Mouse (Mus musculus) limb, embryonic 12.5 days (tissue): ENCODE results near the gene Cox17. TPM values are rescaled to one million over a fixed set of nuclear protein-coding genes. Genes with fewer than 3 reads are reported as not detected.
A peak's percentile ranks its signal among the peaks of the same experiment; 100 is the strongest.

ENCODE experiments used
- ATAC-seq: fragments of 200-750 bp; cut with Nextera tagmentation; 2 replicates; pipeline ENCODE4 v1.8.0; 2017; ENCODE audit warnings: low read depth, moderate TSS enrichment; ENCODE audit not compliant: insufficient number of reproducible peaks, insufficient read depth, low FRiP score, low TSS enrichment
- H3K27ac ChIP-seq: fragments of 300-500 bp; sonication (generic); 2 replicates; pipeline ENCODE4 v1.5.1; 2016; ENCODE audit warnings: mild to moderate bottlenecking, moderate library complexity
- H3K27me3 ChIP-seq: fragments of 300-500 bp; sonication (generic); 2 replicates; pipeline ENCODE4 v1.6.1; 2016; ENCODE audit warnings: mild to moderate bottlenecking, moderate library complexity
- H3K36me3 ChIP-seq: fragments of 300-500 bp; sonication (generic); 2 replicates; pipeline ENCODE4 v1.6.1; 2016; ENCODE audit warnings: mild to moderate bottlenecking, moderate library complexity
- H3K4me1 ChIP-seq: fragments of 300-500 bp; sonication (generic); replicated peaks from 2 replicates; pipeline ENCODE4 v1.6.1; 2016
- H3K4me2 ChIP-seq: fragments of 300-500 bp; sonication (generic); 2 replicates; pipeline ENCODE4 v1.6.1; 2016; ENCODE audit warnings: mild to moderate bottlenecking, moderate library complexity
- H3K4me3 ChIP-seq: fragments of 300-500 bp; sonication (generic); replicated peaks from 2 replicates; pipeline ENCODE4 v1.5.1; 2016; ENCODE audit warnings: mild to moderate bottlenecking
- H3K9ac ChIP-seq: fragments of 300-500 bp; sonication (generic); replicated peaks from 2 replicates; pipeline ENCODE4 v1.6.1; 2016; ENCODE audit warnings: mild to moderate bottlenecking, moderate library complexity
- H3K9me3 ChIP-seq: fragments of 300-500 bp; sonication (generic); 2 replicates; pipeline ENCODE4 v1.6.1; 2016; ENCODE audit warnings: mild to moderate bottlenecking, moderate library complexity
- WGBS: fragments of 180-500 bp; shearing (Covaris S2); methylation state at CpG from one replicate; pipeline ENCODE4 v1.1.7; 2016; 5-methylcytosine and 5-hydroxymethylcytosine counted together
- polyA plus RNA-seq: library from polyadenylated mRNA; unstranded; fragments of >200 nt; fragmentation: Nextera tagmentation; extraction: Ambion mirVana; gene quantifications from 2 replicates; pipeline ENCODE4 v1.2.1, GENCODE M21; 2016

Gene Cox17
- polyA plus RNA-seq, 1 experiment from 2014 or later, result 117 TPM

DNA sequence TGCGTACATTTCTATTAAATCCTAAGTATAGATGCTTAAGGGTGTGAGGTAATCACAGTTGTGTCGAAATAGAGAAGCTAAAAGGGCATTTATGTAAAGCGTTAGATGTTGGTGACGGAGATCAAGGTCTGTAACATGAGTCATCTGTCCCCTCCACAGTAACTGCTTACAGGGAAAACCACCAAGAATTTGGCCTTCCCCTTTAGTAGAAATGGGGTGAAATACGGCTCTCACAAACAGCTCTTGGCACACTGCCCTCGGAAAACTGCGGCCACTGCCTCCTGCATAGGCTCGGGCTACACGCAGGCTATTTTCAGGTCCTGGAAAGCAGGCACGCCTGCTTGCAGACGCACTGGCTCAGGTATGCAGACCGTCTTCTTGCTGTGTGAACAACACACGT lies 49.4 kb downstream of the Cox17 start:
- H3K4me3 ChIP-seq, result no peak overlapping the region
- peak overlapping the region; percentile 46; the same call in 1 of the 2 replicates for H3K27ac ChIP-seq
- H3K36me3 ChIP-seq, result no peaks in the 10 kb centered on the region
- peaks cover 21% of the 10 kb centered on the region for H3K4me1 ChIP-seq
- no peak overlapping the region for H3K9ac ChIP-seq
- no peaks in the 10 kb centered on the region for H3K9me3 ChIP-seq
- peak; percentile 49; the same call in 1 of the 2 replicates for ATAC-seq
- no peaks in the 10 kb centered on the region for H3K27me3 ChIP-seq
- H3K4me2 ChIP-seq, result peak overlapping the region; percentile 17; the same call in 1 of the 2 replicates
- WGBS, result 37% methylated on average over 13 of the region's 13 CpGs

GRCm38 (mm10) chr16:38398266-38398665 lies 51.5 kb downstream of the Cox17 start:
- no peak overlapping the region for H3K4me3 ChIP-seq
- H3K36me3 ChIP-seq, result no peaks in the 10 kb centered on the region
- no peaks in the 10 kb centered on the region for H3K27me3 ChIP-seq
- no peaks in the 10 kb centered on the region for H3K9me3 ChIP-seq
- peaks cover 21% of the 10 kb centered on the region for H3K4me1 ChIP-seq
- no peak overlapping the region for H3K27ac ChIP-seq
- no peak overlapping the region for H3K9ac ChIP-seq
- H3K4me2 ChIP-seq, result no peak overlapping the region
- no peak for ATAC-seq
- 90% methylated on average over 6 of the region's 6 CpGs for WGBS

DNA sequence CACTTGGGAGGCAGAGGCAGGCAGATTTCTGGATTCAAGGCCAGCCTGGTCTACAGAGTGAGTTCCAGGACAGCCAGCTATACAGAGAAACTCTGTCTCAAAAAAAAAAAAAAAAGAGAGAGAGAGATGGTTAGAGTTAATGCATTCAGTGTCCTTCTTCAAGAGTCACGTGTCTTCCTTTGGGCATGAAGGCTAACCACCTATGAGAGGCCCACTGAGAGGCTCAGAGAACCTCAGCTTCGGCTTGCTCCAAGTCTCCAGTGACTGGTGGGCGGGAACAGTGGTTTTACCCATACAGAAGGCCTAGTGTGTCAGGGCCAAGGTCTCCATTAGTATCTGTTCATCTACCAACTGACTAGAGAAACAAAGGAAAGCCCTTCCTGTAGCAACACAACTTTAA lies 52.3 kb downstream of the Cox17 start:
- no peak overlapping the region for H3K4me3 ChIP-seq
- peaks cover 21% of the 10 kb centered on the region for H3K4me1 ChIP-seq
- WGBS, result 85% methylated on average over 3 of the region's 3 CpGs
- H3K27me3 ChIP-seq, result no peaks in the 10 kb centered on the region
- H3K9ac ChIP-seq, result no peak overlapping the region
- H3K27ac ChIP-seq, result peak overlapping the region; percentile 68; the same call in 1 of the 2 replicates
- no peaks in the 10 kb centered on the region for H3K9me3 ChIP-seq
- no peaks in the 10 kb centered on the region for H3K36me3 ChIP-seq
- ATAC-seq, result no peak
- H3K4me2 ChIP-seq, result peak overlapping the region; percentile 53

GRCm38 (mm10) chr16:38399531-38400231 lies 52.9 kb downstream of the Cox17 start:
- ATAC-seq, result peak; percentile 79; the same call in 1 of the 2 replicates
- H3K9ac ChIP-seq, result peak overlapping the region; percentile 45
- H3K36me3 ChIP-seq, result no peaks in the 10 kb centered on the region
- peak overlapping the region; percentile 53 for H3K4me2 ChIP-seq
- H3K27ac ChIP-seq, result peak overlapping the region; percentile 68
- peaks cover 21% of the 10 kb centered on the region for H3K4me1 ChIP-seq
- no peaks in the 10 kb centered on the region for H3K27me3 ChIP-seq
- 24% methylated on average over 17 of the region's 17 CpGs for WGBS
- H3K9me3 ChIP-seq, result no peaks in the 10 kb centered on the region
- peak overlapping the region; percentile 22 for H3K4me3 ChIP-seq

DNA sequence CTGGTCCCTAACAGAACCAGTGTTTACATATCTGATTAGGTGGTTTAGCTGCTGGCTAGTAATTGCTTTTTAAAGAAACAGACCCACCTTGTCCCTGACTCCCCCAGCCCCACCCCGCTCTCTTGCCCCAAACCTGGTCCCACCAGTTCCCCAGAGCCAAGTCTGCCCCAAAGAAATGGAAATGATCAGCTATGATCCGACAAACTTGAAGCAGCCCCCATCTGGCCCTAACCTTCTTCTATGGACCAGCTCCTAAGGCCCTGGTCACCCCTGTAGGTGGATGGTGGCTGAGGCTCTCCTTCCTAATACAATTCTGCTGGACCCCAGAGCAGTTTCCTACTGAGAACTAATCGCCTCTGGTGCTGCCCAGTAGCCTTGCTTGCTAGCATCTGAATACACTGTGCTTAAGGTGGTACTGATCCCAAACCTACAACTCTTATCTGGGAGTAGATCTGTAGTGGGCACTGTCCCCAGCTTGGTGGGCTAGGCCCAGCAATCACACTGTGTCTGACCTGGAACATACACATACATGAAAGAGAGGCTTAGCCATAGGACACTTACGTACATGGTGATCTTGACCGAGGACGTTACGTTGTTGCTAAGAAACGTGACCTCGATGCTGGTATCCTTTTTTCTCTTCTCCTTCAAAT lies 53.6 kb downstream of the Cox17 start:
- Histone ChIP-seq H3K4me1 (peaks cover 21% of the 10 kb centered on the region), H3K9me3 (no peaks in the 10 kb centered on the region), H3K4me2 (peak overlapping the region; percentile 53), H3K4me3 (peak overlapping the region; percentile 22; the same call in 1 of the 2 replicates), H3K27ac (peak overlapping the region; percentile 68), H3K9ac (peak overlapping the region; percentile 45), H3K27me3 (no peaks in the 10 kb centered on the region), H3K36me3 (no peaks in the 10 kb centered on the region)
- peak; percentile 28; the same call in 1 of the 2 replicates for ATAC-seq
- 80% methylated on average over 9 of the region's 9 CpGs for WGBS

DNA sequence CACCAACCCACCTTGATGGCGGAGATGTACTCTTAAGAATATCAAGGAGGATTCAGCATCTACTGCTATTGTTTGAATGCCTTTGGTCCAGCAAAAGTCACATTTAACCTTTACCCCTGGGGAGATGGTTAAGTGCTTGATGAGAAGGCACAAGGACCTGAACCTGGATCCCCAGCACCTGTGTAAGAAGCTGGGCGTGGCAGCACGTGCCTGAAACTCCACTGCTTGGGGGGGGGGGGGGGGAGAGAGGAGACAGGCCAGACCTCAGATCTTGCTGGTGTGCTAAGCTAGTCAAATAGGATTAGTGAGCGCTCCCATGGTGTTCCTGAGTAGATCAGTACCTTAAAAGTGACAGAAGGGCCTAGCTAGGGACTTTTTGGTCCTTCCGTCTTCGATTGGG lies 54.7 kb downstream of the Cox17 start:
- peaks cover 17% of the 10 kb centered on the region for H3K4me1 ChIP-seq
- WGBS, result 88% methylated on average over 6 of the region's 6 CpGs
- no peak for ATAC-seq
- no peak overlapping the region for H3K9ac ChIP-seq
- no peak overlapping the region for H3K4me2 ChIP-seq
- H3K36me3 ChIP-seq, result no peaks in the 10 kb centered on the region
- H3K27me3 ChIP-seq, result no peaks in the 10 kb centered on the region
- H3K9me3 ChIP-seq, result no peaks in the 10 kb centered on the region
- H3K4me3 ChIP-seq, result no peak overlapping the region
- H3K27ac ChIP-seq, result no peak overlapping the region

Other genes starting within 250 kb of the Cox17 start
- not detected in 2 replicates for gene Nr1i2, start 52.2 kb upstream of the Cox17 start, polyA plus RNA-seq
- gene Maats1, start 4.8 kb upstream of the Cox17 start, polyA plus RNA-seq, result 0.06 and 0.12 TPM in 2 replicates
- not detected in 2 replicates for gene Gm21987, start within 50 bp of the Cox17 start, polyA plus RNA-seq
- gene Popdc2, start 15.2 kb downstream of the Cox17 start, polyA plus RNA-seq, result 0.70 and 1.9 TPM in 2 replicates
- gene Pla1a, start 86.2 kb downstream of the Cox17 start, polyA plus RNA-seq, result 0.10 and 0.31 TPM in 2 replicates
- gene Adprh, start 105.7 kb downstream of the Cox17 start, polyA plus RNA-seq, result 142 and 147 TPM in 2 replicates
- gene Cd80, start 108.6 kb downstream of the Cox17 start, polyA plus RNA-seq, result 0.38 and 0.41 TPM in 2 replicates
- gene Timmdc1, start 175.7 kb downstream of the Cox17 start, polyA plus RNA-seq, result 27.4 and 30.8 TPM in 2 replicates
- gene Poglut1, start 203.3 kb downstream of the Cox17 start, polyA plus RNA-seq, result 81.1 and 86.5 TPM in 2 replicates
- 105 and 126 TPM in 2 replicates for gene Tmem39a, start 211.7 kb downstream of the Cox17 start, polyA plus RNA-seq